Mouse (Mus musculus) CD4-positive naive resting alpha-beta T cell, adult 57 days (primary cell): ENCODE measurements around the gene Fam160b1. TPM values are rescaled to one million over a fixed set of nuclear protein-coding genes. Genes with fewer than 3 reads are reported as not detected.

ENCODE experiments used
- total RNA-seq: library from RNA; stranded (reverse); gene quantifications from one replicate; pipeline ENCODE4 v1.2.4, GENCODE M21; 2023

Gene Fam160b1
- 37.9 TPM for total RNA-seq

GRCm38 (mm10) chr19:57360341-57361130, at the start of gene Fam160b1:
Fam160b1 (plus strand) TSS chr19:57360680.

DNA sequence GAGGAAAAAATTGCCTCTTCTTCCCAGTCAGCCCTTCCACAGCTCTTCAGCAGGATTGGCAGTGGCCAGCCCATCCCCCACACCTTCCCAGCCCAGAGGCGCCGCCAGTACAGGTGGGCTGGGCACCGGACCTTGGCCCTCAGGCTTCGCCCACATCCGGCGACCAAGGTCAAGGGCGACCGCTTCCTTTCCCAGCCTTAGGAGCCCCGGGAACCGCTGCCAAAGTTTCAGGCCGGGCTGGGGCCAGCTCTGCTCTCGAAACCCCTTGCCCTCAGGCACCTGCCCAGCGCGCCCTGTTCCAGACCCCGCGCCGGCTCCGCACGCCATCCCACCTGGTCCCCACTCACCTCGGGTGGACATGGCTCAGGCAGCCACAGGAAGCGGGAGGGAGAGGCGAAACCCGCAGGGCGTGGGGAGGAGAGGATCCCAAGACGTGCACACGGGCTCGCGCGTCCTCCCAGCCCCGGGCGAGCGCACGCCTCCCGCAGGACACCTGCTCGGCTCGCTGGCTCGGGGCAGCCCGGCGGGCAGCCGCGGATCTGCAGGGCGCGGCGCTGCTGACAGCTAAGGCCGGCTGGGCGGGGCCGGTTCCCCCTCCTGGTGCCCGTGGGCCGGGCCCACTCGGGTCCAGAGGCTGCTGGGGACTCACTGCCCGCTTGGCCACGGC, 46.0 kb upstream of the Fam160b1 start, which contains the start of gene Ablim1:
Gene Ablim1 (minus strand): TSS at position 574 of the 667 bp plus-strand sequence.

Other genes starting within 250 kb of the Fam160b1 start
- gene Ablim1, start 45.8 kb upstream of the Fam160b1 start, total RNA-seq = 724 TPM
- 10.6 TPM for gene Trub1, start 92.2 kb downstream of the Fam160b1 start, total RNA-seq